Mouse (Mus musculus) lung, embryonic 16.5 days (tissue): ENCODE data around the gene Alkbh8. TPM values are rescaled to one million over a fixed set of nuclear protein-coding genes. Genes with fewer than 3 reads are reported as not detected.
"Not testable (repeated sequence)": the region's sequence is repeated elsewhere in the genome, so short reads cannot be mapped to it uniquely, and the experiment has no call there.

ENCODE experiments used
- ATAC-seq: fragments of 200-750 bp; cut with Nextera tagmentation; 2 replicates; pipeline ENCODE4 v1.8.0; 2017; ENCODE audit warnings: low read depth, mild to moderate bottlenecking, moderate library complexity
- H3K27ac ChIP-seq: fragments of 300-500 bp; sonication (generic); 2 replicates; pipeline ENCODE4 v1.5.1; 2014; ENCODE audit warnings: mild to moderate bottlenecking, control low read depth, low read length
- H3K27me3 ChIP-seq: fragments of 300-500 bp; sonication (generic); 2 replicates; pipeline ENCODE4 v1.6.1; 2014; ENCODE audit warnings: low read depth, low read length, mixed read lengths; ENCODE audit not compliant: control insufficient read depth, insufficient read depth
- H3K36me3 ChIP-seq: fragments of 300-500 bp; sonication (generic); 2 replicates; pipeline ENCODE4 v1.6.1; 2014; ENCODE audit warnings: low read length; ENCODE audit not compliant: control insufficient read depth, insufficient read depth
- H3K4me1 ChIP-seq: fragments of 300-500 bp; sonication (generic); replicated peaks from 2 replicates; pipeline ENCODE4 v1.6.1; 2014; ENCODE audit warnings: low read length, mixed read lengths; ENCODE audit not compliant: control insufficient read depth, insufficient read depth
- H3K4me2 ChIP-seq: fragments of 300-500 bp; sonication (generic); 2 replicates; pipeline ENCODE4 v1.6.1; 2014; ENCODE audit warnings: low read depth, low read length, control low read depth
- H3K4me3 ChIP-seq: fragments of 300-500 bp; sonication (generic); 2 replicates; pipeline ENCODE4 v1.5.1; 2014; ENCODE audit warnings: mild to moderate bottlenecking, low read length, control low read depth
- H3K9ac ChIP-seq: fragments of 300-500 bp; sonication (generic); 2 replicates; pipeline ENCODE4 v1.6.1; 2014; ENCODE audit warnings: low read length, control low read depth
- H3K9me3 ChIP-seq: fragments of 300-500 bp; sonication (generic); 2 replicates; pipeline ENCODE4 v1.6.1; 2016; ENCODE audit warnings: low read length; ENCODE audit not compliant: control insufficient read depth
- WGBS: fragments of 180-500 bp; shearing (Covaris S2); extraction: QIAGEN DNeasy Blood & Tissue Kit; methylation state at CpG from one replicate; pipeline ENCODE4 v1.1.7; 2014; 5-methylcytosine and 5-hydroxymethylcytosine counted together
- polyA plus RNA-seq: library from polyadenylated mRNA; unstranded; fragments of >200 nt; fragmentation: Nextera tagmentation; extraction: Ambion mirVana; gene quantifications from 2 replicates; pipeline ENCODE4 v1.2.1, GENCODE M21; 2015

Gene Alkbh8
- polyA plus RNA-seq, result 23.1 and 23.7 TPM in 2 replicates

- peaks cover 5% of the 10 kb centered on the region; the same call in 1 of the 2 replicates for H3K36me3 ChIP-seq
- H3K27ac ChIP-seq, result peak within 1 kb of the TSS; percentile 75
- no peaks in the 10 kb centered on the region for H3K27me3 ChIP-seq
- H3K9me3 ChIP-seq, result no peaks in the 10 kb centered on the region
- H3K9ac ChIP-seq, result peak within 1 kb of the TSS; percentile 85
- WGBS, result 6% methylated on average over 20 of the region's 20 CpGs
- H3K4me3 ChIP-seq, result peak within 1 kb of the TSS; percentile 65
- H3K4me1 ChIP-seq, result peaks cover 6% of the 10 kb centered on the region; the same call in 1 of the 2 replicates
- peak within 1 kb of the TSS; percentile 80 for H3K4me2 ChIP-seq
- peak; percentile 99 for ATAC-seq
These were observed at the start of gene Alkbh8 for GRCm38 (mm10) chr9:3334962-3335767. TSS of gene Alkbh8 (plus strand) at chr9:3335140.

DNA sequence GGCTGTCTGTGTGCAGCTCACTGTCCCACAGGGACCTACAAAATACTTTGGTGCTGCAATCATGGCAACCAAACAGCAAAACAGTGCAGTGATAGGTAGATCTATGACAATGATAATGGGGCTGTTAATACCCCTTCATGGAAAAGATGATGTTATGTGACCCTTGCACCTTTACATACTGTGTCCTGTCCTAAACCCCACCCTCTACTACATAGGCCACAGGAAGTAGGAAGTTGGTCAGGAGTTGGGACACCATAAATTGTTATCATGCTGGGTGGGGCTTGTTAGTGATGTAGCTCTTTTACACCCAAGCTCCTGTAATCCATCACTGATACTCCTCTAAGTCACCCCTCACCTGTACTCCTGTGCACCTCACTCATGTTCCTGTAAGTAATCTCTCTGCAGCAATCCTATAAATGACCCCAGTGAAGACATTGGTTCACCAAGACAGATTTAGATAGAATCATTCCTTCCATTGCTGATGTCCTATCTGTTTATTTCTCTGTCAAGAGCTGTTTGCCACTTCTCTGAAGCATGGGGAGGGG, 25.6 kb upstream of the Alkbh8 start:
- no peak for ATAC-seq
- Histone ChIP-seq H3K27me3 (no peaks in the 10 kb centered on the region), H3K4me2 (no peak overlapping the region), H3K9ac (no peak overlapping the region), H3K4me1 (no peaks in the 10 kb centered on the region), H3K9me3 (no peaks in the 10 kb centered on the region), H3K4me3 (no peak overlapping the region), H3K27ac (no peak overlapping the region), H3K36me3 (no peaks in the 10 kb centered on the region)

- Histone ChIP-seq H3K4me3 (no peak overlapping the region), H3K36me3 (no peaks in the 10 kb centered on the region), H3K4me1 (no peaks in the 10 kb centered on the region), H3K27ac (no peak overlapping the region), H3K9ac (no peak overlapping the region), H3K9me3 (no peaks in the 10 kb centered on the region), H3K27me3 (no peaks in the 10 kb centered on the region), H3K4me2 (no peak overlapping the region)
- no peak for ATAC-seq
- 79% methylated on average over 2 of the region's 2 CpGs for WGBS
These were observed 24.9 kb upstream of the Alkbh8 start for GRCm38 (mm10) chr9:3310016-3310415.

- not testable (repeated sequence) for H3K4me1 ChIP-seq, H3K36me3 ChIP-seq, H3K4me3 ChIP-seq, H3K9ac ChIP-seq, H3K27ac ChIP-seq, H3K9me3 ChIP-seq, ATAC-seq, H3K27me3 ChIP-seq, H3K4me2 ChIP-seq
- 27% methylated on average over 9 of the region's 9 CpGs for WGBS
These were observed 7.4 kb upstream of the Alkbh8 start for GRCm38 (mm10) chr9:3327342-3328053.

DNA sequence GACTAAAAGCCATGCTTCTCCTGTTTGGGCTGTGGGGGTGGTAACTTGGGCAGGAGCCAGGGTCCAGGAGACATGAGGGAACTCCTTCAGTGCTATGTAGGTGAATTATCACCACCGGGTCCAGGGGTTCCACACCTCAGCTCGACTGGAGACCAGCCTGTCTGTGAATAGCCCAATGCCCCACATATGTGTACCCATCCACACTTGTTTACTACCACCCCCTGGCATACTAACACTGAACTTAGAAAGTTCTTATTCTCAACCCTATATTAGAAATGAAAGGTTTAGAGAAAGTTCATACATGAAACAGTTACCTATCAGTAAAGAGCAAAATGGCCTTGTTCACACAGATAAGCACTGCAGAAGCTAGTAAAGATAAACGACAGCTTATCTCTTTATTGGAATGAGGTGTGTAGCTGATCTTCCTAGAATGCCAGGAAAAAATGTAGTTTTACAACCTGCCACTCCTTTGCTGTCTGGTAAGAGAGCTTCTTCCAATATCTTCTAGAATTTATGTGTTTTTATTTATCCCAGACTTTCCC, 6.8 kb upstream of the Alkbh8 start:
- no peak overlapping the region for H3K4me2 ChIP-seq
- no peaks in the 10 kb centered on the region for H3K4me1 ChIP-seq
- no peak overlapping the region for H3K9ac ChIP-seq
- no peak overlapping the region for H3K27ac ChIP-seq
- 28% methylated on average over 3 of the region's 3 CpGs for WGBS
- H3K4me3 ChIP-seq, result no peak overlapping the region
- H3K27me3 ChIP-seq, result no peaks in the 10 kb centered on the region
- no peaks in the 10 kb centered on the region for H3K9me3 ChIP-seq
- no peaks in the 10 kb centered on the region for H3K36me3 ChIP-seq
- ATAC-seq, result no peak

GRCm38 (mm10) chr9:3330319-3330718, 4.6 kb upstream of the Alkbh8 start:
- H3K4me1 ChIP-seq, result peaks cover 2% of the 10 kb centered on the region; the same call in 1 of the 2 replicates
- no peak overlapping the region for H3K4me3 ChIP-seq
- H3K27ac ChIP-seq, result no peak overlapping the region
- no peak overlapping the region for H3K9ac ChIP-seq
- no peak overlapping the region for H3K4me2 ChIP-seq
- H3K27me3 ChIP-seq, result no peaks in the 10 kb centered on the region
- no peaks in the 10 kb centered on the region for H3K36me3 ChIP-seq
- no peaks in the 10 kb centered on the region for H3K9me3 ChIP-seq
- no peak for ATAC-seq

DNA sequence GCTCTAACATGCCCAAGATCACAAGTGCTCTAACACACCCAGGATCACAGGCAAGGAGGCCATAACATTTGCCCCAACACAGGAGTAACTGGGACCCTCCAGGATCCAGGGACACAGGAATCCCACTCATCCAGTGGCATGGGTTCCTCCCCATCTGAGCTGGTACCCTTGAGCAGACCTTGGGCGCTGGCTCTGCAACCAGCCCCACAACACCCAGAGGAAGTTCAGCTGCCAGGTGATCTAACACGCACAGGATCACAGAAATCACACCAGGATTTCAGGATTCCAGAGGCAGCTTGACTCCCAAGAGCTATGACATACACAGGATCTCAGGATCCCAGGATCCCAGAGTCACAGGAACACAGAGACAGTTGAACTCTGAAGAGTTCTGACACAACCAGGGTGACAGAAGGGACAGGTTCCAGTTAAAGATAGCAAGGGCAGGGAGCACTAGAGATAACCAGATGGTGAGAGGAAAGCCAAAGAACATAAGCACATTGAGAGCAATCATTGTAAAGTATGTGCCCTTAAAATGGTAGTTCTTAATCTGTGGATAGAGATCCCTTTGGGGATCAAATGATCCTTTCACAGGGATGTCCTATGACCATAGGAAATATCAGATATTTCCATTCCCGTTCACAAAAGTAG, 4.1 kb upstream of the Alkbh8 start:
- WGBS, result 67% methylated on average over 3 of the region's 3 CpGs

GRCm38 (mm10) chr9:3336661-3337060, 1.7 kb downstream of the Alkbh8 start:
- peaks cover 6% of the 10 kb centered on the region; the same call in 1 of the 2 replicates for H3K4me1 ChIP-seq
- H3K4me3 ChIP-seq, result peak overlapping the region; percentile 15; the same call in 1 of the 2 replicates
- no peak overlapping the region for H3K27ac ChIP-seq
- H3K9ac ChIP-seq, result no peak overlapping the region
- no peaks in the 10 kb centered on the region for H3K9me3 ChIP-seq
- H3K36me3 ChIP-seq, result peaks cover 8% of the 10 kb centered on the region
- H3K4me2 ChIP-seq, result peak overlapping the region; percentile 34; the same call in 1 of the 2 replicates
- no peak for ATAC-seq
- no peaks in the 10 kb centered on the region for H3K27me3 ChIP-seq
- 87% methylated on average over 3 of the region's 3 CpGs for WGBS

More for the DNA sequence above, 4.1 kb upstream of the Alkbh8 start:
- Histone ChIP-seq H3K4me3 (no peak overlapping the region), H3K36me3 (no peaks in the 10 kb centered on the region), H3K27ac (no peak overlapping the region), H3K4me1 (peaks cover 2% of the 10 kb centered on the region; the same call in 1 of the 2 replicates), H3K9ac (no peak overlapping the region), H3K9me3 (no peaks in the 10 kb centered on the region), H3K4me2 (no peak overlapping the region), H3K27me3 (no peaks in the 10 kb centered on the region)
- no peak for ATAC-seq
